Mouse (Mus musculus) monocyte, adult 59 days (primary cell): ENCODE data around the gene Vangl1. TPM values are rescaled to one million over a fixed set of nuclear protein-coding genes. Genes with fewer than 3 reads are reported as not detected.

Experiments
- total RNA-seq, 2 experiments: library from RNA; stranded (reverse); gene quantifications; one replicate each; pipeline ENCODE4 v1.2.4; 2023

The Vangl1 gene
- not detected for total RNA-seq

DNA sequence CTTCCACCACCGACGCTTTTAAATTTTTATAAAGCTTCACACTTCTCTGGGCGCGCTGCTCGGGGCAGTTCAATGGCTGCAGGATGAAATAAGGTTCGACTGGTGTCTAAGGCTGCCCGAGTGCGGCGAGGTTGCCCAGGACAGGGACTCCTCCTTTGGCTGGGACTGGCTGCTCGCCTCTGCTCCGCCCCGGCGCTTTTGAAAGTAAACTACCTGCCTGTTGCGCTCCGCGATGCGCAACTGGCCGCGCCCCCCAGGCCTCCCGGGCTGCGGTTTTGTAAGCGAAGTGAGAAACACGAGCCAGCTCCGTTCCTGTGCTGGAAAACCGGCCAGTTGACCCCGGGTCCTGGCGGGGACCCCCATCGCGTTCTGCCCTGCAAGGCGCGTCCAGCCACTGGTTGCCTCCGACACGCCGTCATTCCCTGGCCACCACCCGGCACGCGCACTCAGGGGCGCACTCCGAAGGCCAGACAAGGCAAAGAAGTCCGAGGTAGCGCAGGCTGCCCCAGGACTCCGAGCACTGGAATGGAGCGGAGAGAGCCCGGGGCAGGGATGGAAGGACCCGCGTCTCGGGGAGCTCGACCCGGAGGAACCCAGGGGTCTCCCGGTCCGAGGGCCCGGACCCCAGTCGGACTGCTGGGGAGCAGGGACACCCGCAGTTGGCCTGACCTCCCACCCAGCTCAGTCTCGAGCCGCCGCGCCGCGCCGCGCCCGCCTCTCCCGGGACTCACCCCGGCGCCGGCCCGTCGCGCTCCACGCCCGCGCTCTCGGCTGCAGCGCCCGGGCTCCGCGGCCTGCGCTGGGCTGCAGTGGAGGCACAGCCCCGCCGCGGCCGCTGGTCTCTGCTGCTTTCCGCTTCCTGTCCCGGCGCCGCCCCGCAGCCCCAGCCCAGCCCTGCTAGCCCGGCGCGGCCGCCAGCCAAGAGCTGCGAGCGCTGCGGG lies at the start of gene Vangl1:
TSS of gene Vangl1 (minus strand) at position 913 of the 941 bp plus-strand sequence.

Other genes starting within 250 kb of the Vangl1 start
- not detected for gene Nhlh2, start 194.6 kb downstream of the Vangl1 start, total RNA-seq
- not detected for gene Casq2, start 118.3 kb downstream of the Vangl1 start, total RNA-seq